8 mouse cellular contexts compared by ENCODE assay signal in genomic region chr1:135312201-135312600, GRCm38 (mm10). TPM values are rescaled to one million over a fixed set of nuclear protein-coding genes. Genes with fewer than 3 reads are reported as not detected.
DNase-seq lines count a peak whose midpoint lies in the region; ATAC-seq and TF ChIP-seq lines count a peak whose summit lies in the region.

No protein-coding gene starts in this region.

- TF ChIP-seq CTCF in lung, adult 2 months (IDR thresholded peaks at IDR 0.05; ENCODE audit: insufficient read depth, low read length): no peak

- H3K4me2 ChIP-seq in lung, embryonic 15.5 days: peak overlapping the region; percentile 83
- H3K4me2 ChIP-seq in forebrain, embryonic 11.5 days (ENCODE audit: low read depth, low read length, severe bottlenecking): peak overlapping the region; percentile 70; the same call in 1 of the 2 replicates
- peak overlapping the region; percentile 87 for H3K4me2 ChIP-seq in limb, embryonic 12.5 days
- peak overlapping the region; percentile 92 for H3K4me2 ChIP-seq in stomach, embryonic 14.5 days (replicated peaks; ENCODE audit: low read depth, low read length)

- no peaks in the 10 kb centered on the region for H3K9me3 ChIP-seq in lung, embryonic 15.5 days
- H3K9me3 ChIP-seq in forebrain, embryonic 11.5 days (ENCODE audit: control insufficient read depth, low read length): no peaks in the 10 kb centered on the region
- no peaks in the 10 kb centered on the region for H3K9me3 ChIP-seq in limb, embryonic 12.5 days
- H3K9me3 ChIP-seq in stomach, embryonic 14.5 days (ENCODE audit: control insufficient read depth, low read depth, low read length): no peaks in the 10 kb centered on the region

- no peak for TF ChIP-seq POLR2A in lung, adult 2 months (IDR thresholded peaks at IDR 0.05; ENCODE audit: borderline replicate concordance, extremely low read depth, low read depth, low read length)

- no peak for DNase-seq in lung, postnatal 10 days
- DNase-seq in forebrain, embryonic 11.5 days (ENCODE audit: low spot score): no peak
- no peak for DNase-seq in embryo, embryonic 9.5 days (ENCODE audit: extremely low spot score)
- no peak for DNase-seq in lung, adult 2 months
- DNase-seq in Muller cell, postnatal 12 days (ENCODE audit: inconsistent ontology term): no peak

- WGBS in lung, embryonic 15.5 days: 79% methylated on average over 4 of the region's 4 CpGs
- WGBS in forebrain, embryonic 11.5 days: 96% methylated on average over 4 of the region's 4 CpGs
- WGBS in limb, embryonic 12.5 days: 93% methylated on average over 4 of the region's 4 CpGs
- WGBS in stomach, embryonic 14.5 days: 75% methylated on average over 4 of the region's 4 CpGs
- 65% methylated on average over 4 of the region's 4 CpGs for WGBS in lung, adult 2 months

- peaks cover 22% of the 10 kb centered on the region for H3K4me1 ChIP-seq in lung, embryonic 15.5 days
- H3K4me1 ChIP-seq in forebrain, embryonic 11.5 days (replicated peaks; ENCODE audit: control insufficient read depth, insufficient read depth, low read length): peaks cover 5% of the 10 kb centered on the region; the same call in 1 of the 2 replicates
- peaks cover 17% of the 10 kb centered on the region for H3K4me1 ChIP-seq in limb, embryonic 12.5 days (replicated peaks)
- H3K4me1 ChIP-seq in stomach, embryonic 14.5 days (ENCODE audit: control insufficient read depth, insufficient read depth, low read length): peaks cover 10% of the 10 kb centered on the region; the same call in 1 of the 2 replicates
- H3K4me1 ChIP-seq in lung, adult 2 months (ENCODE audit: control insufficient read depth, insufficient read depth, low read length): peaks cover 3% of the 10 kb centered on the region; the same call in 1 of the 2 replicates

- no peak overlapping the region for H3K27ac ChIP-seq in lung, embryonic 15.5 days
- no peak overlapping the region for H3K27ac ChIP-seq in forebrain, embryonic 11.5 days (ENCODE audit: low read depth, low read length)
- no peak overlapping the region for H3K27ac ChIP-seq in limb, embryonic 12.5 days
- H3K27ac ChIP-seq in stomach, embryonic 14.5 days (ENCODE audit: low read length): no peak overlapping the region

- H3K9ac ChIP-seq in lung, embryonic 15.5 days: peak overlapping the region; percentile 94; the same call in 1 of the 2 replicates
- H3K9ac ChIP-seq in forebrain, embryonic 11.5 days (ENCODE audit: low read length): peak overlapping the region; percentile 20; the same call in 1 of the 2 replicates
- peak overlapping the region; percentile 96; the same call in 1 of the 2 replicates for H3K9ac ChIP-seq in limb, embryonic 12.5 days (replicated peaks)
- H3K9ac ChIP-seq in stomach, embryonic 14.5 days (replicated peaks; ENCODE audit: low read depth, low read length): peak overlapping the region; percentile 97; the same call in 1 of the 2 replicates

- peak overlapping the region; percentile 73 for H3K4me3 ChIP-seq in lung, embryonic 15.5 days
- H3K4me3 ChIP-seq in forebrain, embryonic 11.5 days (ENCODE audit: low read depth, low read length): peak overlapping the region; percentile 96; the same call in 1 of the 2 replicates
- peak overlapping the region; percentile 88 for H3K4me3 ChIP-seq in limb, embryonic 12.5 days (replicated peaks)
- H3K4me3 ChIP-seq in stomach, embryonic 14.5 days (ENCODE audit: low read depth, low read length): peak overlapping the region; percentile 97; the same call in 1 of the 2 replicates
- H3K4me3 ChIP-seq in lung, adult 2 months (replicated peaks; ENCODE audit: extremely low read depth, low read depth, low read length): no peak overlapping the region

- no peak for ATAC-seq in lung, embryonic 15.5 days (ENCODE audit: borderline replicate concordance, extremely low read depth, low FRiP score, low TSS enrichment)
- ATAC-seq in forebrain, embryonic 11.5 days (replicated peaks; ENCODE audit: low FRiP score): no peak
- ATAC-seq in limb, embryonic 12.5 days (ENCODE audit: insufficient number of reproducible peaks, insufficient read depth, low FRiP score, low TSS enrichment, low read depth): no peak
- ATAC-seq in stomach, embryonic 14.5 days (ENCODE audit: insufficient number of reproducible peaks, insufficient read depth, low FRiP score, low read depth): no peak

- peaks cover 28% of the 10 kb centered on the region for H3K36me3 ChIP-seq in lung, embryonic 15.5 days
- peaks cover 3% of the 10 kb centered on the region; the same call in 1 of the 2 replicates for H3K36me3 ChIP-seq in forebrain, embryonic 11.5 days (ENCODE audit: control insufficient read depth, insufficient read depth, low read length)
- peaks cover 38% of the 10 kb centered on the region for H3K36me3 ChIP-seq in limb, embryonic 12.5 days
- peaks cover 12% of the 10 kb centered on the region for H3K36me3 ChIP-seq in stomach, embryonic 14.5 days (ENCODE audit: control insufficient read depth, insufficient read depth, low read length)

- H3K27me3 ChIP-seq in lung, embryonic 15.5 days: no peaks in the 10 kb centered on the region
- no peaks in the 10 kb centered on the region for H3K27me3 ChIP-seq in forebrain, embryonic 11.5 days (ENCODE audit: control insufficient read depth, insufficient read depth, low read length)
- H3K27me3 ChIP-seq in limb, embryonic 12.5 days: no peaks in the 10 kb centered on the region
- H3K27me3 ChIP-seq in stomach, embryonic 14.5 days (ENCODE audit: control insufficient read depth, insufficient read depth, low read length): no peaks in the 10 kb centered on the region

RNA-seq across cellular contexts. Expression of gene Timm17a, which starts 1.4 kb away (rescaled TPM):
- 186 and 192 TPM in 2 replicates for polyA plus RNA-seq in lung, embryonic 15.5 days (2015; fragmentation: Nextera tagmentation; extraction: Ambion mirVana)
- polyA plus RNA-seq in forebrain, embryonic 11.5 days (2014; fragmentation: Nextera tagmentation; extraction: Ambion mirVana): 165 and 167 TPM in 2 replicates
- 193 and 194 TPM in 2 replicates for polyA plus RNA-seq in limb, embryonic 12.5 days (2016; fragmentation: Nextera tagmentation; extraction: Ambion mirVana)
- 179 and 203 TPM in 2 replicates for polyA plus RNA-seq in stomach, embryonic 14.5 days (2014; fragmentation: Nextera tagmentation; extraction: Ambion mirVana)
- 29.6 and 51.9 TPM in 2 replicates for polyA plus RNA-seq in lung, adult 2 months (2012; rRNA removed)

RNA-seq across cellular contexts. Expression of gene Lmod1, which starts 12.4 kb away (rescaled TPM):
- 4.5 and 4.7 TPM in 2 replicates for polyA plus RNA-seq in lung, embryonic 15.5 days (2015; fragmentation: Nextera tagmentation; extraction: Ambion mirVana)
- polyA plus RNA-seq in forebrain, embryonic 11.5 days (2014; fragmentation: Nextera tagmentation; extraction: Ambion mirVana): 0.67 and 0.68 TPM in 2 replicates
- 0.29 and 0.42 TPM in 2 replicates for polyA plus RNA-seq in limb, embryonic 12.5 days (2016; fragmentation: Nextera tagmentation; extraction: Ambion mirVana)
- polyA plus RNA-seq in stomach, embryonic 14.5 days (2014; fragmentation: Nextera tagmentation; extraction: Ambion mirVana): 12.6 and 13.2 TPM in 2 replicates
- polyA plus RNA-seq in lung, adult 2 months (2012; rRNA removed): 9.3 and 12.9 TPM in 2 replicates

RNA-seq across cellular contexts. Expression of gene Rnpep, which starts 28.3 kb away (rescaled TPM):
- polyA plus RNA-seq in lung, embryonic 15.5 days (2015; fragmentation: Nextera tagmentation; extraction: Ambion mirVana): 102 TPM in 2 replicates
- 96.0 and 100 TPM in 2 replicates for polyA plus RNA-seq in forebrain, embryonic 11.5 days (2014; fragmentation: Nextera tagmentation; extraction: Ambion mirVana)
- 97.4 and 103 TPM in 2 replicates for polyA plus RNA-seq in limb, embryonic 12.5 days (2016; fragmentation: Nextera tagmentation; extraction: Ambion mirVana)
- 124 and 128 TPM in 2 replicates for polyA plus RNA-seq in stomach, embryonic 14.5 days (2014; fragmentation: Nextera tagmentation; extraction: Ambion mirVana)
- 34.5 and 38.1 TPM in 2 replicates for polyA plus RNA-seq in lung, adult 2 months (2012; rRNA removed)

RNA-seq across cellular contexts. Expression of gene Elf3, which starts 53.8 kb away (rescaled TPM):
- polyA plus RNA-seq in lung, embryonic 15.5 days (2015; fragmentation: Nextera tagmentation; extraction: Ambion mirVana): 23.4 and 24.8 TPM in 2 replicates
- polyA plus RNA-seq in forebrain, embryonic 11.5 days (2014; fragmentation: Nextera tagmentation; extraction: Ambion mirVana): 0.83 and 0.97 TPM in 2 replicates
- polyA plus RNA-seq in limb, embryonic 12.5 days (2016; fragmentation: Nextera tagmentation; extraction: Ambion mirVana): 5.7 and 6.0 TPM in 2 replicates
- 98.9 and 104 TPM in 2 replicates for polyA plus RNA-seq in stomach, embryonic 14.5 days (2014; fragmentation: Nextera tagmentation; extraction: Ambion mirVana)
- 19.2 and 19.5 TPM in 2 replicates for polyA plus RNA-seq in lung, adult 2 months (2012; rRNA removed)

Comparison
In these comparisons a context has a peak if more than half of its experiments do, and no peak if none do; other contexts are left out.
1. H3K9ac ChIP-seq: peak in every context shown above with its lines; median percentile 97 in stomach, embryonic 14.5 days; 96 in limb, embryonic 12.5 days; 94 in lung, embryonic 15.5 days; 20 in forebrain, embryonic 11.5 days.